Mouse (Mus musculus): Measurements from ENCODE around the gene Gpn1.

Gpn1 gene

DNA sequence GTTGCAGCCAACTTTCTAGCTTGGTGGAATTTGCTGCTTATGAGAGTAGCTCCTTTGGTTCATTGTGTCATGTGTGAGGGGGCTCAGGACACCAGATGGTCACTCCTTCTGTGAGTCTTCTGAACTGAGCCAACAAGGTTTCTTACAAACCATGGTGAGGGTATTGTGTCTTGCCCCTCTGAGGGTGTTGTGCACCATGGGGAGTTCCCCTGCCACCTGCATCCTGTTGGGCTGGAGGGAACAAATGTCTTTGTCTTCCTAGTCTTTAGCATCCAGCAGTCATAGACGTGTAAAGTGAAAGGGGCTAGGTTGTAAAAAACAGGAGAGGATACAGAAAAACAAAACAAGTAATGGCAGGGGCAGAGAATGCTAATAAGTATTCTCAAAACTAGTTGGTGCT lies 64.9 kb downstream of the Gpn1 start:
- no peak for DNase-seq (ENCODE audit: low spot score)

DNA sequence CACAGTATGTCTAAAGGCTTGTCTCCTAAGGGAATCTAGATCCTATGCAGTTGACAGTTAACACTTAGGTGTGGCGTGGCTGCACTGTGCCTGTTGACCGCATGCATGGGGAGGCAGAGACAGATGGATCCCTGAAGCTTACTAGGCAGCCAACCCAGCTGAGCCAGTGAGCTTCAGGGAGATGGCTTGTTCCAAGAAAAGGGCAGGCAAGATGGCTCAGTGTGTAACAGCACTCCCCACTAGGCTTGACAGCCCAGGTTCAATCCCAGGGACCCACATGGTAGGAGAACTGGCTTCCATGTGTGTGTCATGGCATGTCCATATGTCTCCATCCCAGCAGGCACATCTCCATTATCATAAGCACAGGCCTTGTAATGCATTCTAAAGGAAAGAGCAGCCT lies 65.8 kb downstream of the Gpn1 start:
- no peak for DNase-seq (ENCODE audit: low spot score)

DNA sequence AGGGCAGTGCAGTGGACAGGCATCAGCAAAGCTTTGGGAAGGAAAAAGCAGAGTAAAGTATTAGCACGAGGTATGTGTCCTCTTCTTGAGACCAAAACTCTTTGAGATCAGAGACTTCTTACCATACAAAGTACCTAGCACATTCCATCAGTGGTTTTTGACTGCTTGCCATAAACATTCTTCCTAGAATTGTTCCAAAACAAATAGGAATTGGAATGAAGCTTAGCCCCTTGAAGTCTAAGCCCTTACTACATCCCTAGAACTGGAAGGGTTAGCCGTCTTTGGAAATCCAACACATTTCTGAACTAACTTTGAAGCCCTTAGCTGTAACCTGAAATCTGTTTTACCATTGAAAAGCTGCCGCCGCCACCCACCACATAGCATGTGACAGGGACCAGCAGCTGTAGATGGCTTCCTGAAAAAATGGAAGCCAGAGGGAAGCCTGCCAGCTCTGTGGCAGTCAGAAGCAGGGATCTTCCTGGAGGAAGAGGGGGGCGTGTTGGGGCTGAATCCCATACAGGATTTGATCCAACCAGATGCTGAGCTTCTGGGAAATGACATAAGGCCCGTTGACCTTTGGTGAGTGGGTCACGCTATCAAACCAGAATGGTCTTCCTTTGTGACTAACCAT lies 67.6 kb downstream of the Gpn1 start:
- no peak for DNase-seq (ENCODE audit: low spot score)
